10 mouse cellular contexts compared by ENCODE assay signal in genomic region chr12:119981731-119982130, GRCm38 (mm10). TPM values are rescaled to one million over a fixed set of nuclear protein-coding genes. Genes with fewer than 3 reads are reported as not detected.
DNase-seq lines count a peak whose midpoint lies in the region; ATAC-seq lines count a peak whose summit lies in the region.
"Had no signal": no experiment of that assay in that cellular context is flagged by ENCODE, and none has a peak within 500 bp of the region (broad histone marks: within the 10 kb centered on the region; RNA-seq: fewer than 3 reads in every experiment).

No protein-coding gene starts in this region.

- no peak overlapping the region for H3K27ac ChIP-seq in hindbrain, embryonic 10.5 days
- H3K27ac ChIP-seq in hindbrain, embryonic 12.5 days = no peak overlapping the region
- H3K27ac ChIP-seq in embryonic facial prominence, embryonic 14.5 days (replicated peaks; ENCODE audit: low read depth, low read length) = no peak overlapping the region
- no peak overlapping the region for H3K27ac ChIP-seq in midbrain, embryonic 12.5 days (replicated peaks)
- H3K27ac ChIP-seq: embryonic facial prominence, embryonic 12.5 days; limb, embryonic 12.5 days had no signal

- no peak for ATAC-seq in hindbrain, embryonic 12.5 days (ENCODE audit: low FRiP score)
- ATAC-seq in embryonic facial prominence, embryonic 14.5 days (ENCODE audit: low read depth) = no peak
- ATAC-seq in midbrain, embryonic 12.5 days (ENCODE audit: low FRiP score, low read depth) = peak; percentile 62; the same call in 1 of the 2 replicates

- H3K4me3 ChIP-seq in hindbrain, embryonic 10.5 days = no peak overlapping the region
- no peak overlapping the region for H3K4me3 ChIP-seq in hindbrain, embryonic 12.5 days
- no peak overlapping the region for H3K4me3 ChIP-seq in embryonic facial prominence, embryonic 14.5 days (ENCODE audit: low read depth, low read length)
- no peak overlapping the region for H3K4me3 ChIP-seq in midbrain, embryonic 12.5 days
- H3K4me3 ChIP-seq: embryonic facial prominence, embryonic 12.5 days; limb, embryonic 12.5 days had no signal

- no peak overlapping the region for H3K4me2 ChIP-seq in hindbrain, embryonic 12.5 days (replicated peaks)
- H3K4me2 ChIP-seq in embryonic facial prominence, embryonic 14.5 days (ENCODE audit: low read depth, low read length) = no peak overlapping the region
- H3K4me2 ChIP-seq in midbrain, embryonic 12.5 days (replicated peaks) = no peak overlapping the region
- H3K4me2 ChIP-seq: embryonic facial prominence, embryonic 12.5 days; limb, embryonic 12.5 days had no signal

- peak; percentile 5 for DNase-seq in hindbrain, embryonic 10.5 days (ENCODE audit: low spot score)
- DNase-seq in A20 (ENCODE audit: low read depth, low spot score) (peak; percentile 59), MEL-GATA-1-ER (ENCODE audit: extremely low read depth, low read depth) (peak; percentile 0)
- DNase-seq in embryonic facial prominence, embryonic 14.5 days (ENCODE audit: low spot score) = peak; percentile 60
- peak; percentile 36 to 42 for DNase-seq in kidney, postnatal 4 days
- DNase-seq in yolk sac, embryonic 10.5 days (ENCODE audit: low spot score) = no peak

- no peaks in the 10 kb centered on the region for H3K4me1 ChIP-seq in hindbrain, embryonic 10.5 days (replicated peaks)
- no peaks in the 10 kb centered on the region for H3K4me1 ChIP-seq in hindbrain, embryonic 12.5 days
- no peaks in the 10 kb centered on the region for H3K4me1 ChIP-seq in embryonic facial prominence, embryonic 14.5 days (ENCODE audit: control insufficient read depth, insufficient read depth, low read length)
- no peaks in the 10 kb centered on the region for H3K4me1 ChIP-seq in midbrain, embryonic 12.5 days
- H3K4me1 ChIP-seq: embryonic facial prominence, embryonic 12.5 days; limb, embryonic 12.5 days had no signal

- H3K36me3 ChIP-seq in hindbrain, embryonic 10.5 days = no peaks in the 10 kb centered on the region
- H3K36me3 ChIP-seq in hindbrain, embryonic 12.5 days = no peaks in the 10 kb centered on the region
- no peaks in the 10 kb centered on the region for H3K36me3 ChIP-seq in embryonic facial prominence, embryonic 14.5 days (ENCODE audit: control insufficient read depth, insufficient read depth, low read length)
- H3K36me3 ChIP-seq in midbrain, embryonic 12.5 days = no peaks in the 10 kb centered on the region
- H3K36me3 ChIP-seq: embryonic facial prominence, embryonic 12.5 days; limb, embryonic 12.5 days had no signal

- WGBS in hindbrain, embryonic 10.5 days = under 1% methylated on average over 2 of the region's 2 CpGs
- WGBS in hindbrain, embryonic 12.5 days = 3% methylated on average over 2 of the region's 2 CpGs
- WGBS in embryonic facial prominence, embryonic 14.5 days = 2% methylated on average over 2 of the region's 2 CpGs
- WGBS in midbrain, embryonic 12.5 days = 0% methylated on average over 2 of the region's 2 CpGs

- H3K9ac ChIP-seq in hindbrain, embryonic 12.5 days = no peak overlapping the region
- H3K9ac ChIP-seq in embryonic facial prominence, embryonic 14.5 days (ENCODE audit: low read depth, low read length) = no peak overlapping the region
- H3K9ac ChIP-seq in midbrain, embryonic 12.5 days (replicated peaks) = no peak overlapping the region
- H3K9ac ChIP-seq: embryonic facial prominence, embryonic 12.5 days; limb, embryonic 12.5 days had no signal

- no peaks in the 10 kb centered on the region for H3K27me3 ChIP-seq in hindbrain, embryonic 10.5 days (ENCODE audit: insufficient read depth, poor library complexity, severe bottlenecking)
- no peaks in the 10 kb centered on the region for H3K27me3 ChIP-seq in hindbrain, embryonic 12.5 days
- no peaks in the 10 kb centered on the region for H3K27me3 ChIP-seq in embryonic facial prominence, embryonic 14.5 days (replicated peaks; ENCODE audit: control insufficient read depth, insufficient read depth, low read length)
- H3K27me3 ChIP-seq in midbrain, embryonic 12.5 days = no peaks in the 10 kb centered on the region
- H3K27me3 ChIP-seq: embryonic facial prominence, embryonic 12.5 days; limb, embryonic 12.5 days had no signal

- H3K9me3 ChIP-seq in hindbrain, embryonic 10.5 days = no peaks in the 10 kb centered on the region
- H3K9me3 ChIP-seq in hindbrain, embryonic 12.5 days (replicated peaks) = no peaks in the 10 kb centered on the region
- no peaks in the 10 kb centered on the region for H3K9me3 ChIP-seq in embryonic facial prominence, embryonic 14.5 days (ENCODE audit: control insufficient read depth, low read length)
- no peaks in the 10 kb centered on the region for H3K9me3 ChIP-seq in midbrain, embryonic 12.5 days
- H3K9me3 ChIP-seq: embryonic facial prominence, embryonic 12.5 days; limb, embryonic 12.5 days had no signal

RNA-seq across cellular contexts. Expression of gene Tmem196, which starts 36.1 kb away (rescaled TPM):
- polyA plus RNA-seq in hindbrain, embryonic 10.5 days (2016; fragmentation: Nextera tagmentation; extraction: Ambion mirVana) = 0.72 and 1.5 TPM in 2 replicates
- polyA plus RNA-seq in hindbrain, embryonic 12.5 days (2016; fragmentation: Nextera tagmentation; extraction: Ambion mirVana) = 2.5 and 4.5 TPM in 2 replicates
- polyA plus RNA-seq in embryonic facial prominence, embryonic 14.5 days (2014; fragmentation: Nextera tagmentation; extraction: Ambion mirVana) = 0.33 and 0.98 TPM in 2 replicates
- polyA plus RNA-seq in midbrain, embryonic 12.5 days (2016; fragmentation: Nextera tagmentation; extraction: Ambion mirVana) = 3.2 and 3.8 TPM in 2 replicates
